Mouse (Mus musculus): ENCODE data around the gene Mylip. TPM values are rescaled to one million over a fixed set of nuclear protein-coding genes. Genes with fewer than 3 reads are reported as not detected.

Gene Mylip
- polyA plus RNA-seq, 1 experiment from 2014 or later: 4.6 TPM

DNA sequence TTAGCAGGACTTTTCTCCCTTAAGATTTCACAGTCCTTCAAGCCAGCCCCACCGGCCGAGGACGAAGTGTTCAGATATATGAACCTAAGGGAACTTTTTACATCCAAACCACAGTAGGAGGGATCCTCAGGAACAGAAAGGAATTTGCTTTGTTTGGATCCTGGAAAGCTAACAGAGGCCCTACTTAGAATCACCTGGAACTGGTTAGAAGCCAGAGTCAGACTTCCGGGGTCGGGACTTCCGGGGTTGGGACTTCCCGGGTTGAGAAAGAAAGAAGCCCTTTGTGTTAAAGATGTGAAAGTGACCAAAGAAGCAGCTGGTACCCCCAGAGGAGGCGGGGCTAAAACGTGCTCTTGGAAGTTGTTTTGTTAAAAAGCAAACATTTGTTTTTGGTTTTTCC is 24.5 kb downstream of the Mylip start:
- WGBS: 69% methylated on average over 9 of the region's 9 CpGs
- no peak for DNase-seq (ENCODE audit: low spot score)
- Histone ChIP-seq H3K27me3 (ENCODE audit: low read depth, poor library complexity, severe bottlenecking) (peaks cover 10% of the 10 kb centered on the region), H3K4me3 (no peak overlapping the region), H3K9me3 (replicated peaks) (no peaks in the 10 kb centered on the region), H3K27ac (replicated peaks) (no peak overlapping the region), H3K4me1 (peaks cover 41% of the 10 kb centered on the region), H3K36me3 (peaks cover 33% of the 10 kb centered on the region)

DNA sequence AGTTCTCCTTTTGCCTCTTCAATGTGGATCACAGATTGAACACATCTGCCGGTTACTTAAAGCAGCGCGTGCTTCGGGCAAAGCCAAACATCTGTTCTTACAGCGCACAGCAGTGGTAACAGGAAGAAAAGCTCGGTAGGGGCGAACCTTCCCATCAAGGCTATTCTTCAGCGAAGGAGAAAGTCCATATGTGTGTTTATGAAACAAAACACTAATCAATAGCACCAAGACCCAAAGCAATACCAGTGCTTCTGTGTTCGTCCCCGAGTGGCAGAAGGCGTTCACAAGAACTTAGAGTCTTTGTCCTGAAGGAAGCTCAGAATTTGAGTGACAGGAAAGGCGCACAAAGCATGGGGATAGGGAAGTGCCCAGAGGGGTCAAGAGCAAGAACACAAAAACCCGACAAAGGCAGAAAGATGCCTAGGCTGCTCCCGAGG is 27.1 kb downstream of the Mylip start:
- peak; percentile 51 for DNase-seq (ENCODE audit: low spot score)
- Histone ChIP-seq H3K9me3 (replicated peaks) (no peaks in the 10 kb centered on the region), H3K36me3 (peaks cover 14% of the 10 kb centered on the region), H3K4me3 (peak overlapping the region; percentile 20; the same call in 1 of the 2 replicates), H3K27ac (replicated peaks) (peak overlapping the region; percentile 73), H3K27me3 (ENCODE audit: low read depth, poor library complexity, severe bottlenecking) (peaks cover 14% of the 10 kb centered on the region), H3K4me1 (peaks cover 45% of the 10 kb centered on the region)
- 45% methylated on average over 14 of the region's 14 CpGs for WGBS

DNA sequence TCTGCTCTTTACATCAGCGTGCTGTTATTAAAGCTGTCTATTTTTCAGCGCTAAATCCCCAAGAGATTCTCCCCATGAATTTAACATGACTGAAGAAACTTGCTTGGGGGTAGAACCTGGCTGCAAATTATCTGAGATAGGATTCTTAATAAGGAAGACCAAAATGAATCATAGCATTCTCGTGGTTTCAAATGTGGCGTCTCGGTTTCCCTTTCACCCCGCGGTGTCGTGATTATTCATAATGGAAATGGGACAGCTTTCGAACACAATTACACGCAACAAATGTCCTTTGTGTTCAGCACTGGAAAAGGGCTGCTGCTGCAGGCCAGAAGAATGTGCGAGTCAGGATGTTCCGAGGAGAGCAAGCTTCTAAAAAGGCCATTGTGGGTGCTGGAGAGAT is 29.4 kb downstream of the Mylip start:
- no peak for DNase-seq (ENCODE audit: low spot score)
- no peaks in the 10 kb centered on the region for H3K36me3 ChIP-seq
- peaks cover 14% of the 10 kb centered on the region for H3K27me3 ChIP-seq (ENCODE audit: low read depth, poor library complexity, severe bottlenecking)
- WGBS: 85% methylated on average over 12 of the region's 12 CpGs
- H3K9me3 ChIP-seq (replicated peaks): no peaks in the 10 kb centered on the region
- 0 out of 2 replicates have a peak overlapping the region, but pooled peaks have one; percentile 7 for H3K27ac ChIP-seq (replicated peaks)
- peaks cover 44% of the 10 kb centered on the region for H3K4me1 ChIP-seq
- no peak overlapping the region for H3K4me3 ChIP-seq

DNA sequence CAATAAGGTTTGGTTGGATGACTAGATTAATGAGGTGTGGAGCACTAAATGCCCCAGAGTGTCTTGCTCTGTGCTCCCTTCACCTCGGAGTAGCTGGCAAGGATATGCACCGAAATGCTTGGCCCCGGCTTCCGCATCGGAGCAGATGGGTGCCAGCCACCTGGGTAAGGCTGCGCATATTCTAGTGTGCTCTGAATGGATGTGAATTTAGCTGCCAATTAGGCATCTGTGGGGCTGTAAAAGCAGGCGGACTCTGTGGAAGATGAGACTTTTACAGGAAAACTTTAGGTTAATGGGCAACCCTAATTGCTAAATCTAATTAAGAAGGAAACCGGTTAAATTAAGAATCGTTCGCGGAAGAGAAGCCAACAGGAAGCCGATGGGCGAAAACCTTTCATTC is 32.7 kb downstream of the Mylip start:
- no peak for DNase-seq (ENCODE audit: low spot score)
- peaks cover 15% of the 10 kb centered on the region for H3K4me1 ChIP-seq
- WGBS: 93% methylated on average over 13 of the region's 13 CpGs
- no peak overlapping the region for H3K4me3 ChIP-seq
- peaks cover 10% of the 10 kb centered on the region; the same call in 1 of the 2 replicates for H3K27me3 ChIP-seq (ENCODE audit: low read depth, poor library complexity, severe bottlenecking)
- no peaks in the 10 kb centered on the region for H3K36me3 ChIP-seq
- H3K9me3 ChIP-seq (replicated peaks): no peaks in the 10 kb centered on the region
- H3K27ac ChIP-seq (replicated peaks): no peak overlapping the region

DNA sequence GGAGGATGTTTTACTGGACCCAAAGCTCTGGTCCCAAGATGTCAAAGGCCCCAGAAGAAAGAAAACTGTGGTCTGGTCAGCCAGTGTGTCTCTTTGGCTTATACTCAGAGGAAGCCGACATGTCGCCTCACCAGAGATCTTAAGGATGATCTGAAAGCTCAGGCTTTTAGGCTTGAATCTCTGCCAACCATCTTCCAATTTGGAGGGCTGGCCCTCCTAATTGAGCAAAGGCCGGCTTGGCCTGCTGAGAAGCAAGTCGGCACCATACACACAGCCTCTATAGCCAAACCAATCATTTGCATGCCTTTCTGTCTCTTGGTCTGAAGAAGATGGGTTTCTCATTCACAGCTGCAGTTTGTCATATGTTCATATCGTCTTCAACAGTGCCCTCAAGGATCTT is 33.2 kb downstream of the Mylip start:
- no peaks in the 10 kb centered on the region for H3K36me3 ChIP-seq
- no peak overlapping the region for H3K4me3 ChIP-seq
- peaks cover 10% of the 10 kb centered on the region for H3K4me1 ChIP-seq
- DNase-seq (ENCODE audit: low spot score): no peak
- no peak overlapping the region for H3K27ac ChIP-seq (replicated peaks)
- peaks cover 8% of the 10 kb centered on the region; the same call in 1 of the 2 replicates for H3K27me3 ChIP-seq (ENCODE audit: low read depth, poor library complexity, severe bottlenecking)
- H3K9me3 ChIP-seq (replicated peaks): no peaks in the 10 kb centered on the region
- 92% methylated on average over 5 of the region's 5 CpGs for WGBS

DNA sequence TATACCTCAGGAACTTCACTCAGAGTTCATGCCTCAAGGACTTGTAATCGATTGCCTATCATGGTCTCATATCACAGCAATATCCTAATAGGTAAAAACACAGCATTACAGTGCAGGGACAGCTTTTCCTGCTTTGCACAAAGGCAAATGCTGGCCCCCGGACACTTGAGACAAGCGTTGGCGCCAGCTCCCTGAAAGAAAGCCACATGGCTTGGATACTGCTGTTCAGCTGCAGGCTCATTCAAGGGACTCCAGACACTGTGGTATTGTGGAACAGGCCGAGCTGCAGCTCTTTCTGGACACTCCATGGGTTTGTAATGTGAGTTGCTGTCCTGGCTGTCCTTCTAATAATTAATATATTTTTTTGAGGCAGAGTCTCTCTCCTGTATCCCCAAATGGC is 34.4 kb downstream of the Mylip start:
- Histone ChIP-seq H3K9me3 (replicated peaks) (no peaks in the 10 kb centered on the region), H3K4me1 (peaks cover 5% of the 10 kb centered on the region), H3K4me3 (no peak overlapping the region), H3K36me3 (no peaks in the 10 kb centered on the region), H3K27ac (replicated peaks) (no peak overlapping the region), H3K27me3 (ENCODE audit: low read depth, poor library complexity, severe bottlenecking) (peaks cover 5% of the 10 kb centered on the region; the same call in 1 of the 2 replicates)
- WGBS: 84% methylated on average over 5 of the region's 5 CpGs
- no peak for DNase-seq (ENCODE audit: low spot score)

DNA sequence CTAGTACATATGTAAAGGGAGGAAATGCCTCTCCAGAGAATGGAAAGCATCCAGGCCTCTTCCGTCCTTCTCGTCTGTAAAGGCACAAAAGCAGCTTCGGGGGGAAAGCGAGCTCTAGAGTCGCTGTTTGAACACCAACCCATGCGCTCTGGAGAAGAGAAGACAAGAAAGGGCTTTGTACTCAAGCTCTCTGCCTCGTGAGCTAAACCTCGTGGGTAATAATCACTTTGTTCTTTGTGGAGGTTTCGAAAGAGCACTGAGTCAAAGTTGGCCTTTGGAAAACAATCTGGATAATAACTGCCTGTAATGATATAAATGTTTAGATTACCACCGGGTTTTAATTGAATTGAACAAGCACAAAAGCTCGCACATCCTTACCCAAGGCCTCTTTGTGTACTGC is 39.7 kb downstream of the Mylip start:
- no peak for DNase-seq (ENCODE audit: low spot score)
- no peak overlapping the region for H3K27ac ChIP-seq (replicated peaks)
- no peak overlapping the region for H3K4me3 ChIP-seq
- H3K9me3 ChIP-seq (replicated peaks): no peaks in the 10 kb centered on the region
- H3K27me3 ChIP-seq (ENCODE audit: low read depth, poor library complexity, severe bottlenecking): no peaks in the 10 kb centered on the region
- H3K4me1 ChIP-seq: peaks cover 10% of the 10 kb centered on the region; the same call in 1 of the 2 replicates
- WGBS: 55% methylated on average over 11 of the region's 11 CpGs
- no peaks in the 10 kb centered on the region for H3K36me3 ChIP-seq

DNA sequence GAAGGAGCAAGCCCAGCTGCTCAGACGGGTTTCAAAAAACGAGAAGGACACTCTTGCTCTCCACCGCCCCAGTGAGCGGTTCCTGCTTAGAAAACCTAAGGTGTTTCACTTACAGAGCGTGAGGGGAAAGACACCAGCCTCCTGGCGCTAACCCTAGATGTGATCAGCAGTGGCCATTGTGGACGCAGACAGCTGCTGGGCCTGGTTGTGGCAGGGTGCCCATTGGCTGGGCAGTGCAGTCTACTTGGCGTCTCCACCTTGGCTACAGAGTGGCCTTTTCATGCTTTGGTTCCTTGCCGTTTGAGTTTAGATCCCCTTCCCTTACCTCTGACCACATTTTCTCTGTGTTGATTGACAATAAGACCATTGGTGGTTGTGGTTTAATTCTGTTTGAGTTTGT is 47.6 kb downstream of the Mylip start:
- DNase-seq (ENCODE audit: low spot score): no peak
- no peaks in the 10 kb centered on the region for H3K27me3 ChIP-seq (ENCODE audit: low read depth, poor library complexity, severe bottlenecking)
- H3K9me3 ChIP-seq (replicated peaks): no peaks in the 10 kb centered on the region
- WGBS: 90% methylated on average over 9 of the region's 9 CpGs
- no peak overlapping the region for H3K27ac ChIP-seq (replicated peaks)
- no peak overlapping the region for H3K4me3 ChIP-seq
- H3K36me3 ChIP-seq: no peaks in the 10 kb centered on the region
- H3K4me1 ChIP-seq: no peaks in the 10 kb centered on the region

DNA sequence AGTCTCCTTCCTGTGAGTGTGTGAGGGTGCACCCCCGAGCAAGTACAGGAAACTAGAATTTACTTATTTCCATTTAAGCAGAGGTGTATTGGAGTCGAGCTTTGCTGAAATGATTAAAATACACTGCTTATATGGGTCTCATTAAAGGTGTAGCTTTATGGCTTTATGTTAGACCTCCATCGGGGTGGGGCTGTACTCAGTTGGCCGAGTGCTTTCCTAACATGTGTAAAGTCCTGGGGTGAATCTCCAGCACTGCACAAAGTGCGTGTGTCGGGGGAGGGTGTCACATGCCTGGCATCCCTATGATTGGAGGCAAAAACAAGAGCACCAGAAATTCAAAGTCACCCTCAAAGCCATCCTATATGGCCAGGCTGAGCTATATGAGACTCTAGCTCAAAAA is 49.3 kb downstream of the Mylip start:
- Histone ChIP-seq H3K4me3 (no peak overlapping the region), H3K27ac (replicated peaks) (no peak overlapping the region), H3K4me1 (peaks cover 3% of the 10 kb centered on the region; the same call in 1 of the 2 replicates), H3K36me3 (no peaks in the 10 kb centered on the region), H3K9me3 (replicated peaks) (no peaks in the 10 kb centered on the region), H3K27me3 (ENCODE audit: low read depth, poor library complexity, severe bottlenecking) (no peaks in the 10 kb centered on the region)
- WGBS: 92% methylated on average over 6 of the region's 6 CpGs
- no peak for DNase-seq (ENCODE audit: low spot score)

DNA sequence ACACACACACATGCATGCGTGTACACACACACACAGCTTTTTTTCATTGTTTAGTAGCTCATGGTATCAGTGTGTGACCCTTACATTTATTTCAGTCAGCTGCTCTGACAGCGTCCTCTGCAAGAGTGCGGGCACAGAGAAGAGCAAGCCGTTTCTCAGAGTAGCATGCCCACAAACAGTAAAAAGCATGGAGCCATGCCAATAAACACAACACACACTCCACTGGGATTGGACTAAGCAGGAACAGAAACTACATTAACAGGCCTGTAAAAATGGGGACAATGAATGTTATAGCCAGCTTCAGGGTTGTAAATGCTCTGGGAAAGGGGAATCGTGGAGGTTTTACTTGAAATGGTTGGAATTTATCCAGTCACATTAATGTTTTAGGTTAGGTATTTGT is 50.7 kb downstream of the Mylip start:
- 89% methylated on average over 5 of the region's 5 CpGs for WGBS
- DNase-seq (ENCODE audit: low spot score): no peak
- H3K27ac ChIP-seq (replicated peaks): no peak overlapping the region
- H3K9me3 ChIP-seq (replicated peaks): no peaks in the 10 kb centered on the region
- H3K27me3 ChIP-seq (ENCODE audit: low read depth, poor library complexity, severe bottlenecking): no peaks in the 10 kb centered on the region
- no peak overlapping the region for H3K4me3 ChIP-seq
- H3K36me3 ChIP-seq: no peaks in the 10 kb centered on the region
- H3K4me1 ChIP-seq: peaks cover 3% of the 10 kb centered on the region; the same call in 1 of the 2 replicates

DNA sequence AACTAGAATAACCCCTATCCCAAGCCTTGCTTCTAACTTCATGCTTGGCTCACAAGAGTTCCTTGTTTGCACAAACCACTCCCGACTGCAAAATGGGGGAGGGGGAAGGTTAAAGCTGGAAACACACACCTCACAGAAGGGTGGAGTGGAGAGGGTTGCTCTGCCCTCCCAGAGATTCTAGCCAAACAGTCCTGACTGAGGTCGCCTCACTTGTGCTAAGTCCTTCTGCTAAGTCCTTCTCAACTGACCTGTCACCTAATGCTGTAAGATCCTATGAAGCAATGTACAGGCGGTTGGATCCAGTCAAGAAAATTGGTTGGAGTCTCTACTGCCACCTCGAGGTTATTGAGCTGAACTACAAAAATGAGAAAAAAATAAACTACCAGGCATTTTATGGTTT is 52.9 kb downstream of the Mylip start:
- no peak overlapping the region for H3K27ac ChIP-seq (replicated peaks)
- no peak overlapping the region for H3K4me3 ChIP-seq
- 29% methylated on average over 4 of the region's 4 CpGs for WGBS
- H3K36me3 ChIP-seq: no peaks in the 10 kb centered on the region
- H3K4me1 ChIP-seq: peaks cover 3% of the 10 kb centered on the region; the same call in 1 of the 2 replicates
- no peaks in the 10 kb centered on the region for H3K27me3 ChIP-seq (ENCODE audit: low read depth, poor library complexity, severe bottlenecking)
- no peak for DNase-seq (ENCODE audit: low spot score)
- H3K9me3 ChIP-seq (replicated peaks): no peaks in the 10 kb centered on the region

DNA sequence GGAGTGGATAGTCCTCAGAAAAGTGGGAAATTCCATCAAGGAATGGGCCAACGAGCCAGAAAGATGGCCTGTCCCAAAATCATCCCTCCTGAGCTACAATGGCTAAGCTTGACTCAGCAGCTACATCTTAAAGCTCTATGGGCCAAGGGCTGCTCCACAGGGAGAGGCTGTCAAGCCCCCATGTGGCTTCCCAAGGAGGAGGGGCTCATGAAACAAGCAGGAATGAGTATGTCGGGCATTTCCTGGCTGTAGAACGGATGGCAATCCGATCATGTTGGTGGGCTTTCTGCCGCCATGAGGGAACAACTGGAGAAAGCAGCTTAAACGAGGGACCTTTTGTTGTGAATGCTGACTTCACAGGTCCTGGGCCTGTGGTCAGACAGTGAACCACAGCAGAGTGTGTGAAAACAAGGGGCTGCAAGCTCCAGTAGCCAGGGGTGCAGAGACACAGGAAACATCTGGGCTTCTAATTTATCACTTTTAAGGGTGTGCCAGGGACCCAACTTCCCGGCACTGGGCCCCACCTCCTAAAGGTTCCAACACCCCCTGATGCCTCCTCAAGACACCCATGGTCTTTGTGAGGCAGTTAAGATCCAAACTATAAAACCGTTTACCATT is 53.5 kb downstream of the Mylip start:
- no peak for DNase-seq (ENCODE audit: low spot score)
- no peak overlapping the region for H3K27ac ChIP-seq (replicated peaks)
- H3K9me3 ChIP-seq (replicated peaks): no peaks in the 10 kb centered on the region
- no peaks in the 10 kb centered on the region for H3K36me3 ChIP-seq
- no peaks in the 10 kb centered on the region for H3K27me3 ChIP-seq (ENCODE audit: low read depth, poor library complexity, severe bottlenecking)
- H3K4me1 ChIP-seq: peaks cover 3% of the 10 kb centered on the region; the same call in 1 of the 2 replicates
- WGBS: 71% methylated on average over 8 of the region's 8 CpGs
- no peak overlapping the region for H3K4me3 ChIP-seq

DNA sequence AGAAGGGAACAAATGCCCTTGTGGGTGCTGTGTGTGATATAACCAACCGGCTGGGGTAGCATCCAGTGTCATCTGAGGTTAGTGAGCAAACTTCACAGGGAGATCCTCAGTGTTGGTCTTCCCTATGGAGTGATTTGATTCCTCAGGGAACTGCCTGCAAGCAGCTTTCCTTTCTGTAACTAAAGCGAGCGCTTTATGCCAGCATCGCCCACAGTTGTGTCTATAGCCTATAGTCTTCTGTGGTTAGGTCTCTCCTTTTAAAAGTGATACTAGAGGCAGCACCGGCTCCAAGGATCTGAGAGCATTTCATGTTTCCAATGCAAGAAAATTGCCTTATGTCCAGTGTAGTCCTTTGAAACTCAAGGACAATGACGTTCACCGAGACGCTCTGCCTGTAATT is 54.7 kb downstream of the Mylip start:
- no peak overlapping the region for H3K4me3 ChIP-seq
- no peak for DNase-seq (ENCODE audit: low spot score)
- WGBS: 86% methylated on average over 8 of the region's 8 CpGs

More for the DNA sequence above, 54.7 kb downstream of the Mylip start:
- peaks cover 3% of the 10 kb centered on the region; the same call in 1 of the 2 replicates for H3K4me1 ChIP-seq
- H3K27me3 ChIP-seq (ENCODE audit: low read depth, poor library complexity, severe bottlenecking): no peaks in the 10 kb centered on the region
- H3K36me3 ChIP-seq: no peaks in the 10 kb centered on the region
- no peaks in the 10 kb centered on the region for H3K9me3 ChIP-seq (replicated peaks)
- no peak overlapping the region for H3K27ac ChIP-seq (replicated peaks)
